Mouse (Mus musculus): ENCODE results near the gene Rab3b. TPM values are rescaled to one million over a fixed set of nuclear protein-coding genes. Genes with fewer than 3 reads are reported as not detected.

Rab3b gene
- polyA plus RNA-seq, 1 experiment from 2014 or later, result 29.5 TPM

GRCm38 (mm10) chr4:108845824-108846569 is 32.9 kb upstream of the Rab3b start:
- H3K9ac ChIP-seq (replicated peaks), result no peak overlapping the region
- no peaks in the 10 kb centered on the region for H3K9me3 ChIP-seq
- H3K4me2 ChIP-seq (replicated peaks), result no peak overlapping the region
- peaks cover 16% of the 10 kb centered on the region for H3K4me1 ChIP-seq
- H3K27me3 ChIP-seq, result no peaks in the 10 kb centered on the region
- H3K36me3 ChIP-seq, result 0 out of 2 replicates have a peak, but pooled peaks cover 6% of the 10 kb centered on the region
- H3K27ac ChIP-seq (replicated peaks), result no peak overlapping the region
- 95% methylated on average over 5 of the region's 5 CpGs for WGBS
- ATAC-seq (ENCODE audit: low FRiP score, low read depth), result no peak
- H3K4me3 ChIP-seq, result no peak overlapping the region

GRCm38 (mm10) chr4:108847715-108848504 is 31.0 kb upstream of the Rab3b start, which contains the start of gene Kti12:
Gene Kti12, plus strand, starts transcription at chr4:108847785.
- no peaks in the 10 kb centered on the region for H3K27me3 ChIP-seq
- H3K4me2 ChIP-seq (replicated peaks), result peak within 1 kb of the TSS; percentile 92
- 0 out of 2 replicates have a peak, but pooled peaks cover 4% of the 10 kb centered on the region for H3K36me3 ChIP-seq
- H3K27ac ChIP-seq (replicated peaks), result peak within 1 kb of the TSS; percentile 75
- H3K4me3 ChIP-seq, result peak within 1 kb of the TSS; percentile 85
- WGBS, result under 1% methylated on average over 77 of the region's 77 CpGs
- H3K9ac ChIP-seq (replicated peaks), result peak within 1 kb of the TSS; percentile 82
- H3K9me3 ChIP-seq, result no peaks in the 10 kb centered on the region
- peaks cover 16% of the 10 kb centered on the region for H3K4me1 ChIP-seq
- ATAC-seq (ENCODE audit: low FRiP score, low read depth), result peak; percentile 88

DNA sequence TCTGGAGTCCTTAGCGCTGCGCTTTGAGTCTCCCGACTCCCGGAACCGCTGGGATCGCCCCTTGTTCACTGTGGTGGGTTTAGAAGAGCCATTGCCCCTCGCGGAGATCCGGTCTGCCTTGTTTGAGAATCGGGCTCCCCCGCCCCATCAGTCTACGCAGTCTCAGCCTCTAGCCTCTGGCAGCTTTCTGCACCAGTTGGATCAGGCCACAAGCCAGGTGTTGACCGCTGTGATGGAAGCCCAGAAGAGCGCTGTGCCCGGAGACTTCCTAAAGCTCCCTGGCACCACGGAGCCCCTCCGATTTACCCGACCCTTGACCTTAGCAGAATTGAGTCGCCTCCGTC is 30.4 kb upstream of the Rab3b start, which contains the start of gene A730015C16Rik:
TSS of gene A730015C16Rik (minus strand) at position 115 of the 344 bp plus-strand sequence.
- WGBS, result 15% methylated on average over 20 of the region's 20 CpGs

GRCm38 (mm10) chr4:108866806-108867205 is 12.1 kb upstream of the Rab3b start:
- H3K27ac ChIP-seq (replicated peaks), result no peak overlapping the region
- H3K4me3 ChIP-seq, result no peak overlapping the region
- no peaks in the 10 kb centered on the region for H3K9me3 ChIP-seq
- no peaks in the 10 kb centered on the region for H3K4me1 ChIP-seq
- no peak overlapping the region for H3K4me2 ChIP-seq (replicated peaks)
- no peak for ATAC-seq (ENCODE audit: low FRiP score, low read depth)
- 82% methylated on average over 7 of the region's 7 CpGs for WGBS
- H3K36me3 ChIP-seq, result peaks cover 13% of the 10 kb centered on the region
- H3K9ac ChIP-seq (replicated peaks), result no peak overlapping the region
- no peaks in the 10 kb centered on the region for H3K27me3 ChIP-seq

More for the DNA sequence above, 30.4 kb upstream of the Rab3b start, which contains the start of gene A730015C16Rik:
- peak within 1 kb of the TSS; percentile 82 for H3K9ac ChIP-seq (replicated peaks)
- H3K27ac ChIP-seq (replicated peaks), result peak within 1 kb of the TSS; percentile 75
- H3K36me3 ChIP-seq, result peaks cover 8% of the 10 kb centered on the region; the same call in 1 of the 2 replicates
- H3K4me1 ChIP-seq, result peaks cover 16% of the 10 kb centered on the region
- peak within 1 kb of the TSS; percentile 85 for H3K4me3 ChIP-seq
- peak; percentile 35; the same call in 1 of the 2 replicates for ATAC-seq (ENCODE audit: low FRiP score, low read depth)
- no peaks in the 10 kb centered on the region for H3K9me3 ChIP-seq
- H3K27me3 ChIP-seq, result no peaks in the 10 kb centered on the region
- peak within 1 kb of the TSS; percentile 92 for H3K4me2 ChIP-seq (replicated peaks)

DNA sequence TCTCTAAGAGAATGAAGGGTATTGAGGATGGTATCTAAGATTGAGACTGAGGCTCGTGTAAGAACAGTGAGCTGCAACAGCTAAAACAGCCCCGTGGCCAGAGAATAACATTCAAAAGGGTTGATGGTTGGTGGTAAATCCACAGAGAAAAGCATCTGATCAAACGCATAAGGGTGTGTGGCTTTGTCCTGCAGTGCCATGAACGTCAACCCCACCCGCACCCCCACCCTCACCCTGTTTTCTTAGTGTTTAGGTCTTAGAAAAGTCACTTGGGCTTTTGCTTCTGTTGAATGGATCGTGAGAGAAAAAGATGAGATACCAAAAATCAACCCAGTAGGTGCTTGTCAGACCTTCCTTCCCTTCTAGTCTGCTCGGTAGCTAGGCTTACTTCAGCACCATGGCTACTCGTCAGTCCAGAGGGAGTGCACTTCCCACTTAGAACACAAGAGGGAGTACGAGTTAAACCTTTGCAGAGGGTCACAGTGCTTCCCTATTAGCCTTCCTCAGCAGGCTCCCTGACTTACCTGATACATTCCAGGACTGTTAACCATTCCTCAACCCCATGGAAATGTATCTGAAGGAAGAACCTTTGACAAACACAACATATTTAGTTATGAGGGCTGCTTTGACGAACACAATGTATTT is 9.0 kb upstream of the Rab3b start:
- Histone ChIP-seq H3K36me3 (peaks cover 1% of the 10 kb centered on the region; the same call in 1 of the 2 replicates), H3K4me2 (replicated peaks) (no peak overlapping the region), H3K9me3 (no peaks in the 10 kb centered on the region), H3K4me1 (no peaks in the 10 kb centered on the region), H3K4me3 (no peak overlapping the region), H3K9ac (replicated peaks) (no peak overlapping the region), H3K27me3 (no peaks in the 10 kb centered on the region), H3K27ac (replicated peaks) (no peak overlapping the region)
- 37% methylated on average over 10 of the region's 10 CpGs for whole genome bisulfite sequencing
- ATAC-seq (ENCODE audit: low FRiP score, low read depth), result peak; percentile 78; the same call in 1 of the 2 replicates

GRCm38 (mm10) chr4:108873746-108874145 is 5.1 kb upstream of the Rab3b start:
- H3K27me3 ChIP-seq, result peaks cover 15% of the 10 kb centered on the region
- H3K27ac ChIP-seq (replicated peaks), result no peak overlapping the region
- WGBS, result 87% methylated on average over 5 of the region's 5 CpGs
- no peak overlapping the region for H3K9ac ChIP-seq (replicated peaks)
- no peaks in the 10 kb centered on the region for H3K9me3 ChIP-seq
- no peak overlapping the region for H3K4me2 ChIP-seq (replicated peaks)
- H3K36me3 ChIP-seq, result no peaks in the 10 kb centered on the region
- 0 out of 2 replicates have a peak, but pooled peaks cover under 1% of the 10 kb centered on the region for H3K4me1 ChIP-seq
- no peak for ATAC-seq (ENCODE audit: low FRiP score, low read depth)
- no peak overlapping the region for H3K4me3 ChIP-seq

- Histone ChIP-seq H3K36me3 (no peaks in the 10 kb centered on the region), H3K4me3 (no peak overlapping the region), H3K4me2 (replicated peaks) (no peak overlapping the region), H3K9ac (replicated peaks) (no peak overlapping the region), H3K27me3 (peaks cover 28% of the 10 kb centered on the region), H3K9me3 (no peaks in the 10 kb centered on the region), H3K27ac (replicated peaks) (no peak overlapping the region), H3K4me1 (0 out of 2 replicates have a peak, but pooled peaks cover 10% of the 10 kb centered on the region)
- ATAC-seq (ENCODE audit: low FRiP score, low read depth), result no peak
- 79% methylated on average over 6 of the region's 6 CpGs for whole genome bisulfite sequencing
Measured at GRCm38 (mm10) chr4:108877901-108878300, 962 bp upstream of the Rab3b start.

GRCm38 (mm10) chr4:108883815-108884214 is 5.0 kb downstream of the Rab3b start:
- ATAC-seq (ENCODE audit: low FRiP score, low read depth), result no peak

GRCm38 (mm10) chr4:108887456-108887855 is 8.6 kb downstream of the Rab3b start:
- WGBS, result 88% methylated on average over 4 of the region's 4 CpGs
- Histone ChIP-seq H3K4me2 (replicated peaks) (no peak overlapping the region), H3K36me3 (no peaks in the 10 kb centered on the region), H3K27ac (replicated peaks) (no peak overlapping the region), H3K4me3 (no peak overlapping the region), H3K27me3 (no peaks in the 10 kb centered on the region), H3K9me3 (peaks cover 4% of the 10 kb centered on the region; the same call in 1 of the 2 replicates), H3K9ac (replicated peaks) (no peak overlapping the region), H3K4me1 (no peaks in the 10 kb centered on the region)
- no peak for ATAC-seq (ENCODE audit: low FRiP score, low read depth)

More at GRCm38 (mm10) chr4:108883815-108884214, 5.0 kb downstream of the Rab3b start:
- H3K4me1 ChIP-seq, result 0 out of 2 replicates have a peak, but pooled peaks cover 9% of the 10 kb centered on the region
- no peak overlapping the region for H3K4me2 ChIP-seq (replicated peaks)
- H3K36me3 ChIP-seq, result no peaks in the 10 kb centered on the region
- H3K4me3 ChIP-seq, result no peak overlapping the region
- 0 out of 2 replicates have a peak overlapping the region, but pooled peaks have one; percentile 2 for H3K27ac ChIP-seq (replicated peaks)
- H3K27me3 ChIP-seq, result peaks cover 13% of the 10 kb centered on the region
- peaks cover 4% of the 10 kb centered on the region; the same call in 1 of the 2 replicates for H3K9me3 ChIP-seq
- WGBS, result 57% methylated on average over 13 of the region's 13 CpGs
- no peak overlapping the region for H3K9ac ChIP-seq (replicated peaks)

- WGBS, result 79% methylated on average over 6 of the region's 6 CpGs
- no peaks in the 10 kb centered on the region for H3K27me3 ChIP-seq
- no peak overlapping the region for H3K9ac ChIP-seq (replicated peaks)
- no peak overlapping the region for H3K4me2 ChIP-seq (replicated peaks)
- no peak overlapping the region for H3K4me3 ChIP-seq
- no peak for ATAC-seq (ENCODE audit: low FRiP score, low read depth)
- no peaks in the 10 kb centered on the region for H3K36me3 ChIP-seq
- H3K27ac ChIP-seq (replicated peaks), result no peak overlapping the region
- H3K9me3 ChIP-seq, result peaks cover 4% of the 10 kb centered on the region; the same call in 1 of the 2 replicates
- no peaks in the 10 kb centered on the region for H3K4me1 ChIP-seq
Measured at GRCm38 (mm10) chr4:108890876-108891275, 12.0 kb downstream of the Rab3b start.

DNA sequence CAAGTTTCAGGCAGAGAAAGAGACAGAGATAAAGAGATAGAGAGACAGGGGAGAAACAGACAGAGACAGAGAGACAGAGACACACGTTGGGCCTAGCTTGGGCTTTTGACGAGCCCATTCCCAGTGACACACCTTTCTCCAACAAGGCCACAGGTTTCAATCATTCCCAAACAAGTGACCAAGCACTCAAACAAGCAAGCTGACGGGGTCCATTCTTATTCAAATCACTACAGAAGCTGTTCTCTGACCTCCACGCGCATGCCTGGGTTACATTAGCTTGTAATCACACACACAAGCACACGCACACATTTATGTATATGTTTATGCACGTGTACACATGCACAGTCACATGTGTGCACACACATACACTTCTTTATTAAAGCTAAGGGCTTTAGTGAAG is 21.6 kb downstream of the Rab3b start:
- H3K27ac ChIP-seq (replicated peaks), result no peak overlapping the region
- no peak for ATAC-seq (ENCODE audit: low FRiP score, low read depth)
- WGBS, result 74% methylated on average over 7 of the region's 7 CpGs
- H3K9me3 ChIP-seq, result no peaks in the 10 kb centered on the region
- no peak overlapping the region for H3K4me2 ChIP-seq (replicated peaks)
- no peaks in the 10 kb centered on the region for H3K36me3 ChIP-seq
- H3K9ac ChIP-seq (replicated peaks), result no peak overlapping the region
- no peaks in the 10 kb centered on the region; the same call in 1 of the 2 replicates for H3K27me3 ChIP-seq
- peaks cover 7% of the 10 kb centered on the region; the same call in 1 of the 2 replicates for H3K4me1 ChIP-seq
- no peak overlapping the region for H3K4me3 ChIP-seq

Measured in midbrain, embryonic 12.5 days (tissue).